Mouse (Mus musculus) gastrocnemius, postnatal 10 days (tissue): Measurements from ENCODE around the gene Ftl1-ps1. TPM values are rescaled to one million over a fixed set of nuclear protein-coding genes. Genes with fewer than 3 reads are reported as not detected.

ENCODE experiments used
- DNase-seq: peaks from one replicate; pipeline ENCODE4 v3.0.0; 2021; ENCODE audit warnings: mixed read lengths
- long read RNA-seq, 2 experiments: library from polyadenylated mRNA; stranded (forward); transcript quantifications; one replicate each; pipeline ENCODE4 v2.0.0; 2021
- microRNA-seq, 2 experiments: library from miRNA; unstranded; fragments of <30 nt; microRNA quantifications; one replicate each; pipeline ENCODE4 v1.2.0; 2021
- total RNA-seq, 2 experiments: library from RNA; stranded (reverse); gene quantifications; 2 replicates each; pipeline ENCODE4 v1.2.3; 2021

Gene Ftl1-ps1
- 100 to 1,000 TPM; 190 to 231 TPM for total RNA-seq
- long read RNA-seq, experiment 1, transcript Ftl1-ps1-202 (1 exons, 938 nt): major isoform, 219 of 219 reads
- long read RNA-seq, experiment 1, partial matches to known transcripts: 0 of 219 reads
- long read RNA-seq, experiment 1, other reads (novel, unspliced or antisense): 0 of 219 reads
- long read RNA-seq, experiment 2, transcript Ftl1-ps1-202 (1 exons, 938 nt): major isoform, 214 of 214 reads
- long read RNA-seq, experiment 2, partial matches to known transcripts: 0 of 214 reads
- long read RNA-seq, experiment 2, other reads (novel, unspliced or antisense): 0 of 214 reads

DNA sequence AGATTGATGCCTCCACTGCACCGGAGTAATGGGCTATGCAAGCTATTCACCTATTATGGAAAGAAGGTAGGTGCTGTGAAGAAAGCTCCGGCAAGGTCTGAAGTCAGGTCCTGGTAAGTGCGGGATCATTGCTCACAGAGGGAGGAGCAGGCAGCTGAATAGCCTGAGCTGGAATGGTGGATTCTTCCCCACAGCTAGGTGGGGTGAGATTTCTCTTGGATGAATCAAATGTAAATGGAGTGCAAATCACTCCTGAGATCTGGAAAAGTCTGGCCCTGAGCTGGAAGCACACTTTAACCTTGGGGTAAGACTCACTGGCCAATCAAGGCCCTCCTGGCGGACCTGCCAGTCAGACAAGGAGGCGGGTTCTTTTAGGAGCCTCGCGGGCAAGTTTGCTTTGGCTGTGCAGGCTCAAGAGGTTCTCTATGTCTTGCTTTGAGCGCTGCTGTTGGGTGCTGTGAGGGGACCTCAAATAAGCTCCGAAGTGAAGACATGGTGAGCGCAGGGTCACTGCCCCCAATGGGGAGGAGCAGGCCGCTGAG lies at the start of gene Ftl1-ps1:
TSS of gene Ftl1-ps1 (plus strand) at position 397 of the 542 bp plus-strand sequence.
- no peak for DNase-seq

DNA sequence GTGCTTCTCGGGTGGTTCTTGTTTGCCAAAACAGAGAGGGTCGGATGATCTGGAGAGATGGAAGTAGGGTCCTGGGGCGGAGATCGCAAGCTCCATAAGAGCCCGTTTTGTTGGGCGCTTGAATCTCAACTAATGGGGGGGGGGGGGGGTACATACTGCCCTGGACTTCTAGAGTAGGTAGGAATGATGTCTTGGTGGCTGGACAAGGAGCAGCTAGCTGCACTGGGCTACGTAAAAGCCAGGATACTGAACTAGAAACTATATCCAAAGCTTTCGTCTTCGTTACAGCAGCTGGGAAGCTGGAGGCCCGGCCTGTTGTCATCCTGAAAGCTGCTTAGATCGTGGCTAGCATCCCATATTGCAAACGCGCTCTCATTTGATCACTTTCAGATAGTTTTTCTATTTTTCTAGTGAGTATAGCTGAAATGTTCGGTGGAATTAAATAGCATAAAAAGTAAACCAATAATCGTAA lies 49.0 kb upstream of the Ftl1-ps1 start:
- no peak for DNase-seq

DNA sequence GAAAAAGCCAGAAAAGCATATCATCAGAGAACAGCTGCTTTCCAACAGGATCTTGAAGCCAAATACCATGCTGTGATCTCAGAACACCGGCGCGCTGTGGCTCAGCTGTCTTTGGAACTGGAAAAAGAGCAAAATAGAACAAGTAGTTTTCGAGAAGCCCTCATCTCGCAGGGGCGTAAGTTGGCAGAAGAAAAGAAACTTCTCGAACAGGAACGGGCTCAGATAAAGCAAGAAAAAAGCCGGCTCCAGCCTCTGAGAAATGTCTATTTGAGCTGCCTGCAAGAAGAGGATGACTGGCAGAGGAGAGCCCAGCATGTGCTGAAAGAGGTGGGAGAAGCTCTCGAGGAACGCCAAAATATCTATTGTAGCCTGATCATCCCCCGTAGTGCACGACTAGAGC lies 43.0 kb upstream of the Ftl1-ps1 start:
- no peak for DNase-seq

DNA sequence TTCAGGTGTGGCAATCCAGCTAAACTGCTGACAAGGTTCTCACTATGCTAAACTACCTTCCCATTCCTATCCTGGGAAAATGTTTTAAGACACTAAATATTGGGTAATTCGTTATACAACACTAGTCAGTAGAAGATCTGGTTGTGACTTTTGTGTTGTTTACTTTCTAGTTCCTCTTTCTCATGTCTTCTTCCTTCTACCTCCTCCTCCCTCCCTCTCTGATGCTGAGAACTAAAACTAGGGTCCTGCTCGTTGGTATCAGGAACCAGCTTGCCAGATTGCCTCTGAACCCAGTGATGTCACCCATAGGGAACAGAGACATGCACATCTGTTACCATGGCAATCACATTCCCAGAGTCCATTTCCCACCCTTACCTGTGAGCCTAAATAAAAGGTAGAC lies 37.3 kb upstream of the Ftl1-ps1 start:
- DNase-seq: no peak

DNA sequence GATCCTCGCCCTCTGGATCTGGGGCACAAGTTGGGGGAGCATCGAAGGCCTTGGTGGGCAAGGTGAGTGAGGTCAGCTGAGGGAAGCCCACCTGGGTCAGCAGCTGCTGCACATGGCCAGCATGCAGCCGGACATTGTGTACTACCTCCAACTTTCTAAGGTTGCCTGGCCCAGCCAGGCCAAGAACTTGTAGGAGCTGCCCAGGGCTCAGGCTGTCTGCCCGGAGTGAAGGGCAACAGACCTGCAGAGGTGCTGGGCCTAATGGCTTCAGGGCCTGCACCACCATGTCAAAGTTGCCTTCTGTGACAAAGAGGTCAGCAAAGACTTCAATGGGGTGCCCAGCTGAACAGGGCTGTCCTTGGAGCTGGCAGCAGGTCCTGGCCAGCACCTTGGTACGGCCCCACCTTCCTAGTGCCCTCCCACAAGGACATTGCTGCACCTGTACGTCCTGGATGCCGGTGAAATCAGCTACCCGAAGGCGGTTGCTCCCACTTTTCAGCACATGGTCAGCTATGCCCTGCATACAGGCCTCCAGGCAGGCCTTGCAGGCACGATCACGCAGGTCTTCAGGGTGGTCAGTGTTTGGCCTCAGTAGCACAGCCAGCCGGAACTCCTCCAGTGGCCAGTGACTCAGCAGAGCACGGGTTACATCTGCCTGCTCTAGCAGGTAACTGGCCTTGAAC lies 36.2 kb upstream of the Ftl1-ps1 start:
- peak; percentile 14 for DNase-seq

DNA sequence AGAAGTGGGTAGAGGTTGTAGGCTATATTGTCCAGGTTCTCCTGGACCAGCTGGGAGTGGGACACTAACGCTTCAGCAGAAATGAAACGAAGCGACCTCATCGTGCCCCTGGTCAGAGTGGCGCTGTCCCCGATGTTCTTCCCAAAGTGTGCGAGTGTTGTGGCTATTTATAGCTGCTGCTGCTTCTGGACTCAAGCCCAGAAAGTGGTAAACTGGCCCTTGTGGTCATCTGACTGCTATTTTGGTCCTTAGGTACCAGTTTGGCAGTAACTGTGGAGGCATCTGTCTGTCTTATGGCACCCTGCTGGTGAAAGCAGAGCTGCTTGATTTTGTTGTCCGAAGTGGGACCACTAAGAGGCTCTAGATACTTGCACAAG lies 35.6 kb upstream of the Ftl1-ps1 start, which contains the start of gene Lrrc14b:
TSS of gene Lrrc14b (minus strand) at position 147 of the 377 bp plus-strand sequence.
- peak; percentile 41 for DNase-seq

DNA sequence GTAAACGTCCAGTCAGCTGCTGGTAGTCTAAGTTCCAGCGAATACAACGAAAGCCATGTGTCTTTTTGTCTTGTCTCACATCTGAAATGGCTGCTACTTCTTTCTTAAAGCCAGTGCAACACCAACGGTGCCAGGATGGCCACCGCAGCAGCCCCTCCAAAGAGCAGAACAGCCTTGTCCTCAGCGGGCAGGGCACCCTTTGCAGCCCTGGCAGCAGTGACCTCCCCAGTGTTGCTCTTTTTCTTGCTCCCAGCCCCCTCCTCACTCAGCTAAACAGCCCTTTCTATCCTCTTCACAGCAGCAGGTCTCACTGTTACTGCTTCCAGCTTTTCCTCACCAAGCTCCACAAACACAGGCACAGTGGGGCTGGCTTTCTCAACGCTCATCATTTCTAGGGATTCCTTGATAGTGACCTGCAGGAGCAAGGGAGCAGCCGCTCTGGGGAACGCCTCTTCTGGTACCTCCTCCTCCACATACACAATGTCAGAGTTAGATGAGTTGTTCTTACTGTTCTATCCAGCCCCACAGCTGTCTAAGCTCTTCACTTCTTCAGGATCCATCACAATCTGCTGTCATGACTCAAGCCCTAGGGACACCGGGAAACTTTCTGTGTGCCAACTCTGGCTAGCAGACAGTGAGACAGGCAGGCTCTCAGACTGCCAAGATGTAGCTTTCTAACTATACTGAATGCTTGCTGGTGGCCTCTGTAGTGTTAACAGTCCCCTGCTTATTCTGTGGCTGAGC lies 17.8 kb upstream of the Ftl1-ps1 start:
- DNase-seq: no peak

DNA sequence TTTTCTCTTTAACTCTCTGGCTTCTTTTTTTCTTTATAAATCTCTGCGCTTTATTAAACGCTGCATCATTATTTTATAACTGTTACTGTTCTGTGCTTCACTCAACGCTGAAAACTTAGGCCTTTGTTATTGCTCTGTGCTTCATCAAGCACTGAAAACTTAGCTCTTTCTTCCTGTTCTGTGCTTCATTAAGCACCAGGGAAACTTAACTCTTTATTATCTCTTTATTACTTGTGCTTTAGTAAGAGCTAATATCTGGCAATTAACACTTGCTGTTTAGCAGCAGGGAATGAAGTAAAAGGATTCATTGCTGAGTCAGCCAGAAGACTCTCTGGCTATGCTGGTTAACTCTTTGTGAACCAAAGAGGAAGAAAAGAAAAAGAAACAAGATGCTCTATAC lies 17.2 kb upstream of the Ftl1-ps1 start:
- DNase-seq: no peak

DNA sequence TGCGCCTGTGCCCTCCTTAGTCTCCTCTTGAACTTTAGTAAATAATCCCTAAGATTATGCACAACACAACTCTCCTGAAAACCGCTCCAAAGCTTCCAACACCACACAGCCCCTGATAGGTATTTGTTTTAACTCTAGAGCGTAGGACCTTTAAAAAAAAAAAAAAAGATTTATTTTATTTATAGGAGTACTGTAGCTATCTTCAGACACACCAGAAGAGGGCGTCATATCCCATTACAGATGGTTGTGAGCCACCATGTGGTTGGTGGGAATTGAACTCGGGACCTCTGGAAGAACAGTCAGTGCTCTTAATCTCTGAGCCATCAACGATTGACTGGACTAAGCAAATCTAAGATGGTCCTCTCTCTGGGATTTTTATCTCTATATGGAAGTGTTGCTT lies 9.8 kb upstream of the Ftl1-ps1 start:
- no peak for DNase-seq

DNA sequence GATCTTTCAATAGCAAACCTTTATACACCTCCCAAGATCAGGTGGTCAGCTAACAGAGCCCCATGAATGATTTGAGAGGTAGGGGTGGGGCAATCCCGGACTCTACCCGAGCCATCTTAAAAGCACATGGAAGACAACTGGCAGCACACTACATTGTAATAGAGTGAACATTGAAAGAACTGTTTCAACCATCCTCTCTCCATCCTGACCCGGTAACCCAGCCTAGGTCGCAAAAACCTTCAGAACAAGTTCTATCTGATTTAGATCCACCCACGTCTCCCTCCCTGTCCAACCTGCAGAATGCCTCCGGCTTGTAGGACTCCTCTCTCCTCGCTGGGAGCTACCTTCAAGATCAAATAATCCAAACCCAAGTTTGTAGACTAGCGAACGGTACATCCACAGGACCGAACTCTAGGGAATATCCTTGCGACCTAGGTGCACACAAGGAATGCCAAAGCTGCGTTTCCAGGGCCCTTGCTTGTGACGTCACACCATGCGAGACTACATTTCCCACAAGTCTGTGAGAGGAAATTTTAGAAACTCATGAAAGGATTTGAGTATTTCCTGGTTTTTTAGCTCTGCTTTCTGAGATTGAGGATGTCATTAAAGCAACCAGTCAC lies 9.0 kb upstream of the Ftl1-ps1 start, which contains the start of gene Zfp72:
TSS of gene Zfp72 (minus strand) at position 466 of the 620 bp plus-strand sequence.
- peak; percentile 46 for DNase-seq

DNA sequence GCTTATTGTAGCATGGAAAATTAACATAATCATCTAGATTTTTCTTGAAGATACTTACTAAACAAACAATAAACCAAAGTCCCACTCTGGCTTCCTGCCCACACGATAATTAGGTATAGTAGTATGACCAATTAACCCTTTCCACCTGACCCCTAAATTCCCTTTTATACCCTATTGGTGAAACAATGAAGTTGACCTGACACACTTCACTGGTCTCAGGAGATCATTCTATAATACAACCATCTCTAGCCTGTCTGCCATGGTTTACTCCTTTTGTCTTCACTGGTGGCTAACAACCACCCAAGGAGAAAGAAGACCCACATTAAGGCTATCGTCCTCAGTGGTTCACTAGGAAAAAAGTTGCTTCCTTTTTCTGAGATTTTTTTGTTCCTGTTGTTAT lies 8.3 kb upstream of the Ftl1-ps1 start:
- DNase-seq: no peak

DNA sequence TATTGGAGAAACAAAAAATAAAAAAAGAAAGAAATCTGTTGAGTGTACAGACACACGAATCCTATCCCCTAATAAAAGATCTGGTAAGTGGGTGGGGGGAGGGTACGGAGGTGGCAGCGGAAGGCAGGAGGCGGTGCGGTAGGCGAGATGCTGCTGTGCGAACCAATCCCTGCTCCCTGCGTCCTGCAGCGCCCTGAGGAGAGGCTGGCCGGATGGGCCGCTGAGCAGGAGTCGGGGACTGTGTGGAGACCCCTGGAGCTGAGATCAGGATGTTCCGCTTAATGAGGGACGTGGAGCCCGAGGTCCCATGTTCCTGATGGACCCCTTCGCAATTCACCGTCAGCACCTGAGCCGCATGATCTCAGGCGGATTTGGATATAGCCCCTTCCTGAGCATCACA lies 40.4 kb downstream of the Ftl1-ps1 start:
- DNase-seq: no peak

Small RNA genes lying within 50 kb of the gene (microRNA-seq; reads per million reads assigned to microRNA genes)
- gene Mir692-3: 0 reads per million in 2 experiments

Other genes with a start within 250 kb of the Ftl1-ps1 start
- 10 to 100 TPM; 30.8 to 36.1 TPM for gene Exoc3, start 191.0 kb upstream of the Ftl1-ps1 start, total RNA-seq
- under 1 TPM; 0.09 to 0.16 TPM for gene Ahrr, start 107.4 kb upstream of the Ftl1-ps1 start, total RNA-seq
- 10 to 100 TPM; 25.0 to 33.6 TPM for gene Pdcd6, start 82.1 kb upstream of the Ftl1-ps1 start, total RNA-seq
- gene Sdha, start 49.4 kb upstream of the Ftl1-ps1 start, total RNA-seq: 100 to 1,000 TPM; 416 to 519 TPM
- 10 to 100 TPM; 41.5 to 43.7 TPM for gene Ccdc127, start 49.4 kb upstream of the Ftl1-ps1 start, total RNA-seq
- gene Lrrc14b, start 35.7 kb upstream of the Ftl1-ps1 start, total RNA-seq: 10 to 100 TPM; 40.0 to 46.7 TPM
- gene Zfp72, start 8.9 kb upstream of the Ftl1-ps1 start, total RNA-seq: 1 to 10 TPM; 1.3 to 2.2 TPM
- gene Zfp825, start 94.3 kb downstream of the Ftl1-ps1 start, total RNA-seq: 1 to 10 TPM; 6.8 to 7.4 TPM
- 10 to 100 TPM; 17.2 to 26.9 TPM for gene Erap1, start 239.9 kb downstream of the Ftl1-ps1 start, total RNA-seq